Mouse (Mus musculus) adrenal gland, postnatal 10 days (tissue): Measurements from ENCODE around the gene Sim2. TPM values are rescaled to one million over a fixed set of nuclear protein-coding genes. Genes with fewer than 3 reads are reported as not detected.

Source experiments
- DNase-seq: peaks from one replicate; pipeline ENCODE4 v3.0.0; 2021; ENCODE audit warnings: mixed read lengths
- total RNA-seq, 2 experiments: library from RNA; stranded (reverse); gene quantifications; 2 replicates each; pipeline ENCODE4 v1.2.3; 2021

The Sim2 gene
- total RNA-seq, 2 experiments from 2014 or later, result 0.09 TPM; not detected in 1

DNA sequence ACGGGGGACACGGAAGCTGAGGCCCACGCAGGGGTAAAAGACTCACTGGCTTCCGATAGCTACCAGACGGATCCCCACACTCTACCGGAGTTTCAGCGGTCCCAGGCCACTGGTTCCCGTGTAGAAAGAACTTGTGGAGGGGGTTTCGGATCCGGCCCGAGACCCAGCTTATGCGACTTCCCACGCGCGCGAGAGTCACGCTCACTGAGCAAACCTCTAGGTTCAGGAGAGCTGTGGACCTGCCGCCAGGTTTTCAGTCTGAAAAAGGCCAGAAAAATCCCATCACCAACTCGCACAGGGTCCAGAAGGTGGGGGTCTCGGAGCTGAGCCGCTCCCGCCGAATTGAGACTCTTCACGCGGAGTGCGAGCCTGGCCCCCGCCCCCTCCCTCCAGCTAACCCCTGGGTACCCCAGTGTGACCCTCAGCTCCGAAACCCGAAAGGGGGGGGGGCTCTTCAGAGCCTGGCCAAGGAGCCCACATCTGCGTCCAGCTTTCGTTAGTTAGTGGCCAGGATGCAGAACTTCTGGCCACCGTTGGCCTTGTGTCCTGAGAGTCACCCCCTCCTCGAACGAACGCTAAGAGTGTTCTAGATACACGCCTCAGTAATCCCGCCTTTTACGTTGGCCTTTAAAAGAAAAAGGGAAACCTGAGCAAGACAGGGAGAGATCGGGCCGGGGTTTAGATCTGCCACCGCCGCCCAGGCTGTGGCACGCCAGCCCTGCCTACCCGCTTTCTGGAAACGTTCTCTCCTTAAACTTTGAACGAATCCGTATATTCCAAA lies 5.5 kb upstream of the Sim2 start:
- no peak for DNase-seq

DNA sequence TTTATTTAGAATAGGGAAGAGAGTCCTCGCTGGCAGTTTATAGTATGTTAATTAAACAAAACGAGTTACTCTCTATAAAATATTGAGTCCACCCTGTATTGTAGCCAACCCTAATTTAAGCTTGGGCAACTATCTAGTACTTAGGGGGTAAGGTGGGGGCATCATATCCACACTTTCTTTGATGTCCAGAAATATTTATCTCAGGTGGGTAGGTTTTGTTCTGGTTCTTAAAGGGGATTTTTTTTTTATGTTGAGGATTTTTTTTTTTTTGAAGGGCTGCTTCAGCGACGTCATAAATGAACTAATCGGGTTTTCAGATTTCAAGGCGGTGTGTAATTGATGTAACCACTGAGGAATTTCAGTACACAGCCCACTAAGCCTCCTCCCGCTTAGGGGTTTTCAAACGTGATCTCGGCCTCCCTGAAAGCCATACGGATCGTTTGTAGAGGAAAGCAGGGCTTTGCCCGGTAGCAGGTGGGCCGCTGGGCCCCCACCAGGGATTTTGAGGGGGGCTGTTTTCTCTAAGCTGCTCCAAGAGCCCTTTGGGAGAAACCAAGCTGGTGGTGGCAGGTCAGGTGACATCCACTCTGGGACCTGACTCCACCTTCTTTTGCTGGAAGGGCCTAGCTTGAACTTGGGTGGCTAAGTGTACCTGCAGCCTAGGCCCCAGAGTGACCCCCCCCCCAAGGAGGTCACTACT lies 4.7 kb upstream of the Sim2 start:
- DNase-seq, result no peak

DNA sequence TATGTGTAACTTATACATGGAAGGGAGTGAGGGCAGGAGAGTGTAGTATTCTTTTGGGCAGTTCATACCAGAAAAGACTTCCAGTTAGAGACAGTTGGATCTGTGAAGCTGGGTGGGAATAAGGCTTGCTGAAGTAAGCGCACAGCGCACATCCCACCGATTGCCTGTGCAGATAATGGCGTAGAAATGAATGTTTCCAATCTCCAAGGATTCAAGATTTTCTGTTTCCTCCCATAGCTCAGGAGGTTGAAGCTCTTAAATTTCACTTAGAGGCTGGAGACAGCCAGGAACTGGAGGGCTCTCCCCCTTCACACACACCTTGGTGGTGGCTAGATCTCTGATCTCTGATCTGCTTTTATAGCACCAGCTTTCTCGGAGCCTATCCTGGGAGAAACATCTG lies 3.1 kb upstream of the Sim2 start:
- DNase-seq, result no peak

DNA sequence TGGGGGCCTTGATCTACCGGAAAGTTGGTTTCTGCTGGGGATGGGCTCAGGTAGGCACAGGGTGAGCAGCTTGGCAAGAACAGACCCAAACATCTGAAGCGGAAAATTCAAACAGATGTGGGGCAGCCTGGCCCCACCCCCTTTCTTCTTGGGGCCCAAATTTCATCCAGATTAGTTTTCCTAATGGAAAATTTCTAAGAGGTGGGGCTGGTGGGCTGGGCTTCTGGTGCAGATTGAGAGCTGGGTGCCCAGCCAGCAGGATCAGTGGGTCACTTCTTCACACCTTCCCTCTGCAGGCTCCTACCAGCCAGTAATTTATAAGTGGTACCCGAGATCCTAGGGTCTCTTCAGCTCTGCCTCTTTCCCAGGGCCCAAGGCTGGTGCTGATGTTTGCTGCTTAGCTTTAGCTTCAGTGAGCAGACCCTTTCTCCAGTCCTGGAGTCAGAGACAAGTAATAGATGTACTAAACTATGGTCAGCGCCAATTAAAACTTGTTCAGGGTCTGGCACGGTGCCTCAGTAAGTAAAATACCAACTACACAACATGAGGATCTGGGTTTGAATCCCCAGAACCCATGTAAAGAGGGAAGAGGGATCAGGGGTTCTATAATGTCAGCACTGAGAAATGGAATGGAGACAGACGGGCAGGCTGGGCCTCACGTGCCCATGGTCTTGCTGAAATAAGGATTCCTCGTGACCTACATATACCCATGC lies 2.6 kb upstream of the Sim2 start:
- DNase-seq, result no peak

DNA sequence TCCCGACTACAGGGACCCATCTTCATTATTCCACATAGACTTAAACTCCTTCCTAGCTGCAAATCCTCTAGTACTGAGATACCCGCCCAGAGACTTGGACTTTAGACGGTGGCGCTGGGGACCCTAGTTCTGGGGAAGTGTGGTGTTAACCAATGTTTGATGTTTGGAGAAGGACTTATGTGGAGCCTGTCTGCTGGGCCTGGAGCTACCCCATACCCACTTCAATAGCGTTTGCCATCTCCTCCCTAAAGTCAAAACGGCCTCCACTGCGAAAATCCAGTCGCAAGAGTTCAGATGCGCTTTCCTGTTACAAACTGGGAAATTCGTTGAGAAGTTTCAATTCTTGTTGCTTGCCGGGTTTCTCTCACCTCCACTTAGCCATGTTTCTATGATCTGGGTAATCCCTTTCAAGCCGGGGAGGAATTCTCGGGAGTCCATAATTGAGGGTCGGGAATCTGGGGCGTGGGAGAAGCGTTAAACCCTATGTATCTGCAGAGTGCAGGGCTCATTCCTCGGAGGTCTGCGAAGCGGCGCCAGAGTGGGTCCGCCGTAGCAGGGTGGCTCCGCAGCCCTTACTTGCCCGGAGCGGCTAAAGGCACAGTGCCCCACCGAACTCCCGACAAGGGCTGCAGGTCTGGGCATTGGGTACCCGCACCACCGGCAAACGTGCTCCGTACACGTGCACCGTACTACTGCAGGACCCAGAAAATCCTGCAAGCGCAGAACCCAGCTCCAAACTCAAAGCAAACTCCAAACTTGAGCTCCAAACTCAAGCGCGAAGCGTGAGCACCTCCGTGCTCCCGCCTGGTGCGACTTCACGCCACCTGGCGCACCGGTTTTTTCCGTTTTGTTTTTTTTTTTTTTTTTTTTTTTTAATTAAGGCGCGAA lies 1.5 kb upstream of the Sim2 start:
- DNase-seq, result no peak

DNA sequence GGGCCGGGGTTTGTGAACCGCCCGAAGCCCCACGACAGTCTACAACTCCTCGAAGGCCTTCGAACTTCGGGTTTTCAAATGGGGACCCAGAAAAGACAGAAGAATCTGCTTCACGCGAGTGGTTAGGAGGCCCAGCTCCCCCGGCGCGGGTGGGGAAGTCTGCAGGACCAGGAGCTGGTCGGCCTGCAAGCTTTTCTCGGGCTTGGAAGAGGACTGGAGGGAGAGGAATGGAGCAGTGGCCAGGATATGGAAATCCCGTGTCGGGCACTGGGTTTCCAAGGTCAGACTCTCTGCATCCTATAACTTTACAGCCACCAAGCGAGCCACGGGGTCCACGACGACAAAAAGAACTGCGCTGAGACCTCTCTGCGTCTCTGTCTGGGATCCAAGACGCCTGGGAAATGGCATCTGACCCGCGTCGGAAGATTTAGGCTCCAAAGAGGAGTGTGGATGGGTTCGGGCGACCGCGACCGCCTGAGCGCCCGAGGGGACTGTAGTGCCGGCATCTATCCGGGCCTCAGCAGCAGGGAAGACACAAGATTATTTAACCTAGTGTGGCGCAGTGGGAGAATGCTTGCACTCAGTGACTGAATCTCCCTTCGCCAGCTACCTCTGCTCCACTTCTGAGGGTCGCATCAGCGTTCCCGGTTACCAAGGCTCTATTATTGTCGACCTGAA lies 744 bp upstream of the Sim2 start:
- DNase-seq, result no peak

DNA sequence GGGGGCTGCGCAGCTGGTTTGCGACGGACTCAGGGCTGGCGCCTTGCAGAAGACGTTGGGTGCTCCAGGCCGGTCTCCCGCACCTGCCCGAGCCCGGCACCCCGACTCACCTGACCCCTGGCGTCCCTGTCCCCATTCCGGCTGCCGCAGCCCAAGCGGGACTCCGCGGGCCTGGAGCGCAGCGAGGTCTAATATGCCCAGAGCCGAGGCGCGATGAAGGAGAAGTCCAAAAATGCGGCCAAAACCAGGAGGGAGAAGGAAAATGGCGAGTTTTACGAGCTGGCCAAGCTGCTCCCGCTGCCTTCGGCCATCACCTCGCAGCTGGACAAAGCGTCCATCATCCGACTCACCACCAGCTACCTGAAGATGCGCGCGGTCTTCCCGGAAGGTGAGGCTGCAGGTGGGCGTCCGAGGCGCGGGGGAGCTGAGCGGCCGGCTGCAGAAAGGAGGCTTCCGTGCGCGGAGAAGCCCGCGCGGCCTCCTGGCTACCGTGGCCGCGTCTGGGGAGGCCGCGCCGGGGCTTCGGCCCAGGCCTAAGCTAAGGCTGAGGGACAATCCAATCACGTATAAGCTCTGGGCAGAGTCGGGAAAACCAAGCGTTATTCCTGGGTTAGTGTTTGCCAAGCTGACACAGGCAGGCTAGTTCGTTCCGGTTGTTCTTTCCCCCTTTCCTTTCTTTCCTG lies 1.0 kb downstream of the Sim2 start:
- no peak for DNase-seq

DNA sequence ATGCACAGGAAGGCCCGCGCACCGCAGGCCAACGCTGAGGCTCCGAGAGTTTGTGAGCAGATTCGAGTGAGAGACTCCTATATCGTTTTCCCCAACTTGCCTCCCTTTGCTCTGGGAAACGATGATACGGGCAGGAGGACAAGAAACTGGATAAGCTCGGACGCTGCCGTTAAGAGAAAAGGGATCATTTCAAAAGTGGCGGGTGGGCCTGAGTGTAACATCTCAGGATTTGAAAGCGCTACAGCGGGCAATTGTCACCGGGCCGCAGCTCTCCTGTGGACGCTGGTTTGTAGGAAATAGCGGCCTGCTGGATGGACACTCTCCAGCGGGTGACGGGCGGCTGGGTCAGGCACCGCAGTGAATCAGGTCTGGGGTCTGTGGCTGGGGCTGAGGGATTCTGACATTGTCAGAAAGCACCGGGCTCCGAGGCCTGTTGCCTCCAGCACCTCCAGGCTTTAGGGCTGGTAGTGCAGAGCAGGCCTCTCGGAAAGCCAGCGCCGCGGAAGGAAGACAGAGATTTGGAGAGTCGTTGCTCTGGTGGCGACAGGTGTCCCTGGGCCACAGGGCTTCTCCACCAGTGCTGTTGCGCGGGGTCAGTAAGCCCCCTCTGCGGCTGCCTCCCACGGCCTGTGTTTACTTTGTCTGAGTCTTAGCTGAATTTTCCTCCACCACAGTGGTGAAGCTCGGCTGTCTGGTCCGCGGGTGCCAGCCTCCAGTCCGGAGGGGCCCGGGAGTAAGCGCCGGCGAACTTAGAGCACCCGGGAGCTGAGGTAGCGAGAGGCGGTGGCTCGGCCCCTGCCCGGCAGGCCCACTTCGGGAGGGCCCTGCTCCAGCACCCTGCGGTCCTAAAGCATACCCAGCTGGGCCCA lies 2.2 kb downstream of the Sim2 start:
- DNase-seq, result peak; percentile 13

DNA sequence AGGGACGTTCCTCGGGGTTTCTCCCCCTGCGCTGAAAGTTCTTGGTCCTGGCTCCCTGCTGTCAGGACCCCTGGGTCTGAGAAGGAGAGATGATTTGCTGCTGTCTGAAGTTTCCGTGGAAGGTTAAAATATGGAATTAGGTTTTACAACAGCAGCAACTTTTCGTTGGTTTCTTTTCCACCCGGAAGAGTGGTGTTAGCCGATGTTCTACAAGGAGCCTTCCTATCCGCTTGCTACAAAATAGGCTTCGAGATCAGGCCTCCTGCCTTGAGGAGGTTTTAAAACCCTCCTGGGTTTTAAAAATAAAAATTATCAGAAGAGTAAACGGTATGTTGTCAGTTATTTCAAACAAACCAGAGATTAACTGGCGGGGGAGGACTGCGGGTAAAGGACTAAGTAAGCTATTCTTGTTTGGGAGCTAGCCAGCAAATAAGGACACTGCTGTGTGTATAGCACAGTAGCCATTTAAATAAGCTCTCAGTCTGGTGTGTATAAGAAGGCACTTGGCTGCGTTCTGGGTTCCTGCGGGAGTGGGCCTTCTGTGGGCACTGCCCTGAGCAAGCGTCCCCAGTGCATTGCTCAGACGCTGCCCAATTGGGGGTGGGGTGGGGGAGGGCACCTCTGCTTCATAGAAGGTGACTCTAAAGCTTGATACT lies 3.0 kb downstream of the Sim2 start:
- no peak for DNase-seq

DNA sequence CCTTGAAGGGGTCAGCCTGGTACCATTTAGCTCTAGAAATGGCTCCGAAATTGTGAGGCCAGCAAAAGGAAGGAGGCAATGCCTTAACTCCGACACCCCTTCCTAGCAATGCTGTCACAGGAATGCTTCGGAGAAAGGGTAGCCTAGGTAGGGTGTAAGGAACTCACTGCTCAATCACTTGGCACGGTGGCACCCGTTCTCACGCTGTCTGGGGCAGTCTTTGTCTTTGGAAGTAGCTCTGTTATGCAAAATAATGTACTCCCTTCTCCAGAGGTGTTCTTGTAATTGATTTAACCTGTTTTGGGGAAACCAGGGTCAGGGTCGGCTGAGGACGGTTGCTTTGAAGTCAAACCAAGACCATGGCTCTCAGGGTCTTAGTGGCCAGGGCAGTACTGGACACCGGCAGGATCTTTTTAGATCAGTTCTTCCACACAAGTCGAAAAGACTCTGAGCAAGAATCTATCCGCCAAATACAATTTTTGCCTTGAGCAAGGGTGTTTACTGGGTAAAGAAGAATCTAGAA lies 3.6 kb downstream of the Sim2 start:
- DNase-seq, result no peak

DNA sequence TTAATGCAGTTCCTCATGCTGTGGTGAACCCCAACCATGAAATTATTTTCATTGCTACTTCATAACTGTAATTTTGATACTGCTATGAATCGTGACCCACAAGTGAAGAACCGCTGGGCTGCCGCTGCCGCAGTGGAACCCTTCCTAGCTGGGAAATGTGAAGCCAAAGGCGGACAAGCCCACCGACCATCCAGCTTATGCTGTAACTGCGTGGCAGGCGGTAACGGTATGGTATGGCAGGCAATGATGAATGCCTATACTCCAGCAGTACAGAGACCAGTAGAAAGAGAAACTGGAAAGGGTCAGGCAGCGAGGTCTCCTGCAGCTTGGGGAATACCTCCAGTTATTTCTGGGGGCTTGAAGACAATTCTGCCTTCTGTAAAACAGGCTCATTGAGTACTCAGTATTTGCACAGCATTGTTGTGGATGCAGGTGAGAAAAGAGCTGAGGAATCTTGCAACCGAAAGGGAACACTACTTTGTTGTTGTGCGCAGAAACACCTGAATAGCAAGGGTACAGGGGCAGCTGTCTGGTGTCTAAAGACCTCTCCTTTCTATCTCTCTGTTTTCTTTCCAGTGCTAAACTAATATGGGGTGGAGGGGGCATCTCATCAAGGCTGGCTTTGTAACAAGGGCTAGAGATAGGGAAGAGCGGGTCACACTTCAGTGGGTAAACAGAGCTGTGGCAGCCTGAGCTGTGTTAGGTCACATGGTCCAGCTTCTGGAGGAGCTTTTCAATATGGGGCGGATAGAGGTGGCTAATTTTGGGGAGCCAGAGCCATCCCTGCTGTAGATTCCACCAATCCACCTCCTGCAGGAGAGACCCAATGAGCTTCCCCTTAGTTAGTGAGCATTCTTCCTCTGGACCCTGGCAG lies 4.3 kb downstream of the Sim2 start:
- DNase-seq, result no peak

DNA sequence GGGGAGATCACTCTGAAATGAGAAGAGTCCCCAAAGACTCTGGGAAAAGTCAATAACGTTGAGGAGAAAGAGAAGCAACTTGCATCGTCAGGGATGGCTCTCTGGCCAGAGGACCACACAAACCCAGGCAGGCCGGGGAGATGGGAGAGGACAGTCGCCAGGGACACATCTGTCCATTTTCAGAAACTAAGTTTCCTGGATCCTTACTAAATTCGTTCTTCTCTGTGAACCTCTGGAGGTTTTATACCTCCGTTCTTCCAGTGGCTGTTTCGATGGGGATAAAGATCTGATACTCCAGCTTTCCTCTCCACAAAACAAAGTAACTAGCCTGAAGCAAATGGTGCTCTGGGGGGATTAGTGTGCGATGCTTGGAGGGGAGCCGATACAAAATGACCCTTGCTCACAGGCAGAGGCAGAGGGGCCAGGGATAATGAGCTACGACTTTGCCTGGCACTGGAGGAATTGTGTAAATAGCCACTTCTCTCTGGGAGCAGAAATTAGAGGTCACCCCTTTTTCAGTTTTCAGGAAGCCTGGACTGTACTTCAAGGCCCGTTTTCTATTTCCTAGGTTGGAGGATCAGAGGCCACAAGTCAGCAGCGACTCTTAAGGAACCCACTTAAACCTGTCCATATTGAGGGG lies 7.9 kb downstream of the Sim2 start:
- DNase-seq, result no peak

DNA sequence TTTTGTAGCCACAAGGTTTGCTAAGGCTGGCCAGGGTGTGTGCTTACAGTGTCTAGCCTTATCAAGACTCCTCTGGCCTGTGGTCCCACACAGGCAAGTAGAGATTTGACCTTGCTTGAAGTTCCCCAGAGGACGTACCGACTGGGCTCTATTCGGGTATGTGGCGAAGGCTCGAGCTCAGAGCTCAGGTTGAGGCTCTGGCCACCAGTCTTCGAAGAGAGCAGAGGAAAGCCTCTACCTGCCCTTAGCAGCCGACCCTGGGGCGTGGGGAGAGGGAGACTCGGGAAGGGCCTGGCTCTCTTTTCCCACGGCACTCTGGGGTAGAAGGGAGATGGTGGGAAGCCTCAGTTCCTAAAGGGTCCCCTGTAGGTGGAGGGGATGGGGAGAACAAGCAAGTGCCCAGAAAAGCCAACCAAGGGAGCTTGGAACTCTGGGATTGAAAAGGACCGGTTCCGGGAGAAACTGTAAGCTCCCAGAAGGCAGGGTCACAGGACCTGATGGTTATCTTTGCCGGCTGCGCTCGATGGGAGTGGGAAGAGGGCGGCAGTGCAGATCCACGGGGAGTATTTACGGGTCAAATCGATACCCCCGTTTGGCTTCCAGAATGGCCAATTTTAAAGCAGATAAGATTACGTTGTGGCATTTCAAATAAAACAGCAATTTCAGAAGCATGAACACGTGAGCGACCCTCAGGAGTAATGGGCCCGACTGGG lies 8.6 kb downstream of the Sim2 start:
- DNase-seq, result no peak

DNA sequence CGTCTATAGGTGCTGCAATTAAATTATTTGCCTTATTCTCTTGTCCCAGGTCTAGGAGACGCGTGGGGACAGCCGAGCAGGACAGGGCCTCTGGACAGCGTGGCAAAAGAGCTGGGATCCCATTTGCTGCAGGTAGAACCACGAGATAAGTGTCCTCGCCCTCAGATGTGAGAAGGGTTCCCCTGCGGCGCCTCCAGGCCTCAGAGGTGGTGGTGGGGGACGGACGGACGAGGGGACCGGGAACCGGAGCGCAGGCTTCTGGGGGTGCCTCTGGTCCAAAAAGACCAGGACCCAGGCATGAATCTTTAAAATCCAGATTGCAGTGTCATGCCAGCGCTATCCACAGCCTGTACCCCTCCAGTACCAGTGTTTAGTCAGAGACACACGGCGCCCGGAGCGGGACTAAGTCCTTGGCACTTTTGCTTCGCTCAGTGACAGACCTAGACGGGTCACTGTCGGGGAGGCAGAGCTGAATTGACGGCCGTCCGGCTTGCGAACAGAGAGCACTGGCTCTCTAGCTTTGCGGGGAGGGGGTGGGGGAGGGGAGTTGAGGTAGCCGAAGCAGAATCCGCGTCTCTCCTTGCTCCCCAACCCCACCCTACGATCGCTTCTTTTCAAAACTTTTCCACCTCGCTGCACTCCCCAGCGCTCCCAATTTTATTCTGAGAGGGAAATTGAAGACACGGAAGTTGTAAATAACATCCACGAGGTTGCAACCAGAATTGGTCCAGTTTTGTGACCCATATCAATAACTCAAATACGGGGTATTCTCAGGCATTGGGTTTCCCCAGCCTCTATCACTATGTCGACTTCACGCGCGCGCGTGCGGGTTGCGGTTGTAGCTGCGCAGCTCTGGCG lies 9.7 kb downstream of the Sim2 start:
- DNase-seq, result no peak

DNA sequence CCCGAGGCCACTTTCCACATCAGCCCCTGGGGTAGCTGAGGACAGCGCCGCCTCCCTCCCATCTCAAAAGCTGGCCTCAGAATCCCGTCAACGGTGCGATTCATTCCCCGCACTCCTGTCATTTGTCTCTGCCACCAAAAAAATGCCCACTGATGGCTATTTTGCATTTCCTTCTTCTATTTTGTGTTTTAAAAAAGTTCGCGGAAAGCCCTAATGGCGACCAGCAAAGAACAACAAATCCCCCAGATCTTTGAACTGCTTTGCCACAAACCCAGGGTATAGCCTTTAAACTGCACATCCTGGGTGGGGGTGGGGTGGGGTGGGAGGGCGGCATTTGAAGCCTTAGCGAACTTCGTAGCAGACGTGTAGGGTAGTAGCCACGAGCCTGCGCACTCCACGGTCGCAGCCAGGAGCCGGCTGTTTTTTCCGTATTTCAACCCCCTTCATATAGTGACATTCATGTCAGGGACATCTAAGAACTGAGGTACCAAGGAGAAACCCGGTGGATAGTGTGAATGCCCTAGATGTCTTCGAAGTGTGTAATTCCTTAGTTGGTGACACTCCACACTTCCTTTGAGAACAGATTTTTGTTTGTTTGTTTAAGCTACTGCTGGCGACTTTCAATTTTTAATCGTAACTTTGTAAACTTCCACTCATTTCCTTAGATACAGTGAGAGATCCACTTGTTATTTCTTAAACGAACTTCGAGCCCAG lies 10.5 kb downstream of the Sim2 start:
- DNase-seq, result no peak
